Mouse (Mus musculus) liver, embryonic 13.5 days (tissue): ENCODE data around the gene Eftud2. TPM values are rescaled to one million over a fixed set of nuclear protein-coding genes. Genes with fewer than 3 reads are reported as not detected.

Source experiments
- ATAC-seq: fragments of 200-750 bp; cut with Nextera tagmentation; 2 replicates; pipeline ENCODE4 v1.8.0; 2017; ENCODE audit warnings: low read depth, mild to moderate bottlenecking, moderate number of reproducible peaks, moderate library complexity
- DNase-seq: peaks from one replicate; pipeline ENCODE4 v3.0.0; 2022
- H3K27ac ChIP-seq: fragments of 300-500 bp; sonication (generic); 2 replicates; pipeline ENCODE4 v1.5.1; 2015; ENCODE audit warnings: moderate library complexity, mild to moderate bottlenecking, inconsistent platforms
- H3K27me3 ChIP-seq: fragments of 300-500 bp; sonication (generic); 2 replicates; pipeline ENCODE4 v1.6.1; 2015; ENCODE audit warnings: mild to moderate bottlenecking, inconsistent platforms
- H3K36me3 ChIP-seq: fragments of 300-500 bp; sonication (generic); 2 replicates; pipeline ENCODE4 v1.6.1; 2015; ENCODE audit warnings: mild to moderate bottlenecking, inconsistent platforms
- H3K4me1 ChIP-seq: fragments of 300-500 bp; sonication (generic); replicated peaks from 2 replicates; pipeline ENCODE4 v1.6.1; 2015; ENCODE audit warnings: inconsistent platforms
- H3K4me2 ChIP-seq: fragments of 300-500 bp; sonication (generic); 2 replicates; pipeline ENCODE4 v1.6.1; 2015; ENCODE audit warnings: inconsistent platforms, mild to moderate bottlenecking, moderate library complexity
- H3K4me3 ChIP-seq: fragments of 300-500 bp; sonication (generic); replicated peaks from 2 replicates; pipeline ENCODE4 v1.5.1; 2015; ENCODE audit warnings: mild to moderate bottlenecking, inconsistent platforms
- H3K9ac ChIP-seq: fragments of 300-500 bp; sonication (generic); 2 replicates; pipeline ENCODE4 v1.6.1; 2015; ENCODE audit warnings: mild to moderate bottlenecking, inconsistent platforms
- H3K9me3 ChIP-seq: fragments of 300-500 bp; sonication (generic); replicated peaks from 2 replicates; pipeline ENCODE4 v1.6.1; 2016; ENCODE audit warnings: inconsistent platforms
- WGBS: fragments of 180-500 bp; shearing (Covaris S2); methylation state at CpG from one replicate; pipeline ENCODE4 v1.1.7; 2015; ENCODE audit not compliant: insufficient replicate concordance; 5-methylcytosine and 5-hydroxymethylcytosine counted together
- polyA plus RNA-seq: library from polyadenylated mRNA; unstranded; fragments of >200 nt; fragmentation: Nextera tagmentation; extraction: Ambion mirVana; gene quantifications from 2 replicates; pipeline ENCODE4 v1.2.1, GENCODE M21; 2015

The Eftud2 gene
- polyA plus RNA-seq, 1 experiment from 2014 or later, result 144 TPM

DNA sequence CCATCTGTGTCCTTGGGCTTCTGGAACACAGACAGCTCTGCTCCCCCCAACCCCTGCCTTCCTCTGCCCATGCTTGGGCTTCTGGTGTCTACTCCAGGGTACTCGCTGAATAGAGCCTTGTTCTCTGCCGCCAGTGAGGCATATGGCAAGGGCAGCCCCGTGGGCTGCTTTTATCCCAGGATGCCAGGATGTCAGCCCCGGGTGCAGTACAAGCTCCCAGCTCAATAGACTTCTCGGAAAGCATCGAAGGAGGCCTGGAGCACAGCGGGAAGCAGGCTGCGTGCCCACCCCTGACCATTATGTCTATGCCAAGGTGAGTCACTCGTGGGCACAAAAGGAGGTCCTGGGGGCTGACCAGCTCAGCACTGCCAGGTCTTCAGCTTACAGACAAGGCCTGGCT lies 17.6 kb upstream of the Eftud2 start:
- no peak overlapping the region for H3K4me3 ChIP-seq
- ATAC-seq (no peak), DNase-seq (no peak)
- 81% methylated on average over 9 of the region's 9 CpGs for WGBS
- H3K4me2 ChIP-seq, result no peak overlapping the region
- peaks cover 29% of the 10 kb centered on the region for H3K27me3 ChIP-seq
- H3K9ac ChIP-seq, result no peak overlapping the region
- no peak overlapping the region for H3K27ac ChIP-seq
- no peaks in the 10 kb centered on the region for H3K9me3 ChIP-seq
- peaks cover 53% of the 10 kb centered on the region for H3K4me1 ChIP-seq
- H3K36me3 ChIP-seq, result no peaks in the 10 kb centered on the region

DNA sequence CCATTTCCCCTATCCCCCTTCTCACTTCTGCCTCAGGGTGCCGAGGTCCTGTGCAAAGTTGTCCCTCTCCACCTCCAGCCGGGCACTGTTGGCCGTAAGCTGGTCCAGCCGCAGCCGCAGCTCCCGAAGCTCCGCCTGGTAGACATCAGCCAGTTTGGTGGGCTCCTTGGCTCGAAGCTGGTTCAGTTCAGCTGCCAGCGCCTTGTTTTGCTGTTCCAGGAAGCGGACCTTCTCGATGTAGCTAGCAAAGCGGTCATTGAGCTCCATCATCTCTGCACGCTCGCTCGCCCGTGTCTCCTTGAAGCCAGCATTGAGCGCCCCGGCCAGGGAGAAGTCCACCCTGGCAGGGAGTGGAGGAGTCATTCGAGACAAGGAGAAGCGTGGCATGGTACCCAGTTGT lies 15.9 kb upstream of the Eftud2 start:
- Histone ChIP-seq H3K27me3 (peaks cover 37% of the 10 kb centered on the region), H3K9me3 (no peaks in the 10 kb centered on the region), H3K36me3 (no peaks in the 10 kb centered on the region), H3K27ac (peak overlapping the region; percentile 96), H3K4me1 (peaks cover 71% of the 10 kb centered on the region), H3K9ac (peak overlapping the region; percentile 92; the same call in 1 of the 2 replicates), H3K4me3 (no peak overlapping the region), H3K4me2 (peak overlapping the region; percentile 91)
- WGBS, result 76% methylated on average over 20 of the region's 20 CpGs
- DNase-seq, result no peak
- no peak for ATAC-seq

DNA sequence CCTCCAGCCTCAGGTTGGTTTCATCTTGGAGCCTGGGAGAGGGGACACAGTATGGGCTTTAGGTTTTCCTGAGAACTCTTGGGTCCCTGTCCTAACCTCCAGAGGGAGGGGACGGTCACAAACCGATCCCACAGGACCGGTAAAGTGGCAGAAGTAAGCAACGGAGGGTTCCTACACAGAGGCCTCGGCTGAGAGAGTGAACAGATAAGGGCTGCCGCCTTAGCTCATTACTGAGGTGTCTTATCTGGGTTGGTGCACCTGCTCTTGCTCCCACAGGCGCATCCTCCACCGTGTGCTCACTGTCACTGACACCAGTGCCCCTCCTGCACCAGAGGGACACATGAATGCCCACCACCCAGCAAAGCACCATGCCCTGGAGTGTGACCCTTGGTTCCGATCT lies 15.0 kb upstream of the Eftud2 start:
- Histone ChIP-seq H3K27ac (peak overlapping the region; percentile 96), H3K27me3 (peaks cover 39% of the 10 kb centered on the region), H3K4me3 (peak overlapping the region; percentile 68), H3K9ac (peak overlapping the region; percentile 92), H3K4me2 (peak overlapping the region; percentile 91), H3K9me3 (no peaks in the 10 kb centered on the region), H3K36me3 (no peaks in the 10 kb centered on the region), H3K4me1 (peaks cover 73% of the 10 kb centered on the region)
- DNase-seq, result peak; percentile 75
- WGBS, result 15% methylated on average over 9 of the region's 9 CpGs
- ATAC-seq, result peak; percentile 98

DNA sequence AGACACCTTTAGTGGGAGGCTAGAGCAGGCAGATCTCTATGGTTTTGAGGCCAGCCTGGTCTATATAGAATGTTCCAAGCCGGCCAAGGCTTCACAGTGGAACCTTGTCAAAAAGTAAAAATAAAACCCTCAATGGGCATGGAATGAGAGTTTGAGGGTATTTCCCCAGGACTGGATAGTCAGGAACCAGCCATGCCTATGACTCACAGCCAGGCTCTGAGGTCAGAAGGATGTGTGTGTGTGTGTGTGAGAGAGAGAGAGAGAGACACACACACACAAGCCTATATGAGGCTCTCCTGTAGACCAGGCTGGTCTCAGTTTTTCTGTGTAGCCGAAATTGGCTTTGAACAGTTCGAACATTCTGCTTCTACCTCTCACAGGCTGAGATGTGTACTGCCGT lies 13.9 kb upstream of the Eftud2 start:
- H3K9me3 ChIP-seq, result no peaks in the 10 kb centered on the region
- peaks cover 44% of the 10 kb centered on the region for H3K27me3 ChIP-seq
- 78% methylated on average over 4 of the region's 4 CpGs for WGBS
- H3K4me2 ChIP-seq, result peak overlapping the region; percentile 91
- no peak for DNase-seq
- H3K4me1 ChIP-seq, result peaks cover 77% of the 10 kb centered on the region
- H3K27ac ChIP-seq, result peak overlapping the region; percentile 96
- H3K36me3 ChIP-seq, result no peaks in the 10 kb centered on the region
- peak overlapping the region; percentile 68 for H3K4me3 ChIP-seq
- H3K9ac ChIP-seq, result peak overlapping the region; percentile 92
- ATAC-seq, result no peak

DNA sequence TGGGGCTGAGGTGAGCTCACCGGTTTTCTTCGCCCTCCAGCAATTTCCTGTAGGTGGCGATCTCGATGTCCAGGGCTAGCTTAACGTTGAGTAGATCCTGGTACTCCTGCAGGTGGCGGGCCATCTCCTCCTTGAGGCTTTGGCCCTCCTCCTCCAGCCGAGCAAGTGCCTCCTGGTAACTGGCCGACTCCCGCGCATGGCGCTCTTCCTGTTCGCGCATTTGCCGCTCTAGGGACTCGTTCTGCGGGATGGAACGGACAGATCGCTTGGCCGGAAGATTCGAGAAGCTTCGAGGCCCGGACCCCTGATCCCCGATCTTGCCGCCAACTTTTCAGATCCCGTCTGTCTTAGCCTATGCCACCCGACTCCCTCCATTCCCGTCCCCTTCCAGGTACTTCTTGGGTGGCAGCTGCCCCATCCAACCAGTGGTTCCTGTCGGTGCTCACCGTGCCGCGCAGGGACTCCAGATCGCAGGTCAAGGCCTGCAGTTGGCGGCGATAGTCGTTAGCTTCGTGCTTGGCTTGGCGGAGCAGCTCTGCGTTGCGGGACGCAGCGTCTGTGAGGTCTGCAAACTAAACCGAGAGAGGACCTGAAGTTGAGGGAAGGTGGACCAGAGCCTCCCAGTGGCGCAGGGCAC lies 12.3 kb upstream of the Eftud2 start:
- DNase-seq, result peak; percentile 76
- peaks cover 77% of the 10 kb centered on the region for H3K4me1 ChIP-seq
- H3K4me2 ChIP-seq, result peak overlapping the region; percentile 91
- peak overlapping the region; percentile 92 for H3K9ac ChIP-seq
- peak overlapping the region; percentile 96 for H3K27ac ChIP-seq
- peak; percentile 71 for ATAC-seq
- H3K4me3 ChIP-seq, result peak overlapping the region; percentile 68
- H3K9me3 ChIP-seq, result no peaks in the 10 kb centered on the region
- no peaks in the 10 kb centered on the region for H3K36me3 ChIP-seq
- H3K27me3 ChIP-seq, result peaks cover 58% of the 10 kb centered on the region
- 5% methylated on average over 43 of the region's 43 CpGs for WGBS

DNA sequence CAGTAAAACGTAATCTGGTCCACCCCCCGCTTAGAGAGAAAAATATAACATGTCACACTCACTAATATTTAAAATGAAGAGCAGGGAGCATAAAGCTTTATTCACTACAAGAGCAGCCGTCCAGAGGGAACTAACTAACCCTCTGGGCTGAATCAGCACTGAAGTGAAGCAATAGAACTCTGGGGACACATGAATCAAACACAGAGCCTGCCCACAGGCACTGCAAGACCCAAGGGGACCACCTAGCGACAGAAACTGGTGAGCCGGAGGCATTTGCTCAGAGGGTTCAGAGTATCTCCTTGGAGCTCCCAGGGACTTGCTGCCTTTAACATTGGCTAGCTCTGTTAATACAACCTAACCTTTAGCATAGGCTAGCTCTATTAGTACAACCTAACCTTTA lies 9.3 kb upstream of the Eftud2 start:
- H3K9me3 ChIP-seq, result no peaks in the 10 kb centered on the region
- H3K27ac ChIP-seq, result peak overlapping the region; percentile 80; the same call in 1 of the 2 replicates
- no peaks in the 10 kb centered on the region for H3K36me3 ChIP-seq
- H3K4me2 ChIP-seq, result no peak overlapping the region
- H3K4me3 ChIP-seq, result no peak overlapping the region
- peaks cover 70% of the 10 kb centered on the region for H3K27me3 ChIP-seq
- peaks cover 54% of the 10 kb centered on the region for H3K4me1 ChIP-seq
- DNase-seq (no peak), ATAC-seq (no peak)
- WGBS, result 71% methylated on average over 5 of the region's 5 CpGs
- no peak overlapping the region for H3K9ac ChIP-seq

DNA sequence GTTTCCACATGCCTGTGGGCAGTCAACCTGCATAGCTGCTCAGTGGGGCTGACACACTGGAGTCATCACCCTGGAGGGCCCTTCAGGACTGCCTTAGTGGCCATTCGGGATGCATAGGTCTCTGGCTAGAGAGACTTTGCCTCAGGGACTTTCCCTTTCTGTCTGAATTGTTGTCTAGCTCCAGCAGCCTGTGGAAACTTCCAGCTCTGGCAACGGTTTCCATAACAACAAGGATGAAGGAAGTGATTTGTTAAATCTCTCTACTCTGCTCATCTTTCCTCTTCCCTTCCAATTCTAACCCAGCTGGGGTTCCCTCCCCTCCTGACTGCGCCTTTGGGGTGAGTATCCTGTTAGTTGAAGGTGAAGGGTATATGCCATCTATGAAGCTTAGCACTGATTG lies 7.3 kb upstream of the Eftud2 start:
- DNase-seq (no peak), ATAC-seq (no peak)
- H3K27ac ChIP-seq, result no peak overlapping the region
- no peaks in the 10 kb centered on the region for H3K9me3 ChIP-seq
- no peak overlapping the region for H3K4me3 ChIP-seq
- H3K9ac ChIP-seq, result no peak overlapping the region
- no peak overlapping the region for H3K4me2 ChIP-seq
- H3K4me1 ChIP-seq, result peaks cover 48% of the 10 kb centered on the region
- WGBS, result 55% methylated on average over 3 of the region's 3 CpGs
- H3K36me3 ChIP-seq, result no peaks in the 10 kb centered on the region
- peaks cover 69% of the 10 kb centered on the region for H3K27me3 ChIP-seq

DNA sequence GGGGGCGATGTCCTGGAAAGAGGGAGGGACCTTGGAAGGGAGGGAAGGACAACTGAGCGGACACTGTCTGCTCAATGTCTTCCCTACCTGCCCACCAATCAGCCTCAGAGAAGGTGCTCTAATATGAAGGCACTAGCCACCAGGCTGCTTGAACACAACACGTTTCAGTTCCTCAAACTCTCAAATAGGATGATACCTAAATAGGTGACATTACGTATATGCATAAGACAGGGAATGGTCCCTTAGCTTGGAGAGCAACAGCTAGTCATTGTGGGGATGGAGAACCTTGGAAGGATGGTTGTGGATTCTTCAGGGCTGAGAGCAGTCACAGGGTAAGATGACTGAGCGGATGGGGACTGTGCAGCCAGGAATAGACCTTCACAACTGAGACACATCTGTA lies 6.6 kb upstream of the Eftud2 start:
- 74% methylated on average over 5 of the region's 5 CpGs for WGBS
- peaks cover 73% of the 10 kb centered on the region for H3K27me3 ChIP-seq
- H3K36me3 ChIP-seq, result no peaks in the 10 kb centered on the region
- ATAC-seq (no peak), DNase-seq (no peak)
- no peak overlapping the region for H3K27ac ChIP-seq
- no peaks in the 10 kb centered on the region for H3K9me3 ChIP-seq
- H3K9ac ChIP-seq, result no peak overlapping the region
- no peak overlapping the region for H3K4me2 ChIP-seq
- peaks cover 44% of the 10 kb centered on the region for H3K4me1 ChIP-seq
- H3K4me3 ChIP-seq, result no peak overlapping the region

DNA sequence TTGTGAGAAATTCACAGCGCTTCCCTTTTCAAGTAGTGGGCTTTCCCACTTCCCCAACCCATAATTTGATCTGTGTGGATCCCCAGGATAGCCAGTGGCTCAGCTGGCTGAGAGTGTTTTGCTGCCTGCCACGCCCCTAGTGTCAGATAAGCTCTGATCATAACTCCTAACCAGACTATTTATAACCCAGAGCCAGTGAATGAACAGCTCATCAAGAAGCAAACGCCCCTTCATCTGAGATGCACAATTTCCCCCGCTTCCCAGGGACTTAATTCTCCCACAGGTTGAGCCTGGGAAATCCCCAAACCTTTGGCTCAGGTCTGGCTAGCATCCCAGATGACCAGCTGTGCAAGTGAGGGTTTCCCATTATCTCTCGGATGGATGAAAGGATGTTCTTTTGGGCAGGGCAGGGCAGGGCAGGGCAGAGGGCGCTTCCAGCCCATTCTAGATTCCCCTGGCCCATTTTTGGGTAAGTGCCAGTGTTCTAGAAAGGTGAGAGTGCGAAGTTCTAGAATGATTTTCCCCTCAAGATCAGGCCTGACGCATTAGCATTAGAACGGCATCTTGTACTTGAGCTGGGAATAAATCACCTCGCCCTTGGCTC lies 3.9 kb upstream of the Eftud2 start, which contains the start of gene Fam187a:
Gene Fam187a (plus strand): TSS at position 554 of the 604 bp plus-strand sequence.
- WGBS, result 44% methylated on average over 10 of the region's 10 CpGs
- Histone ChIP-seq H3K27me3 (peaks cover 66% of the 10 kb centered on the region), H3K9ac (no peak within 1 kb of the TSS), H3K27ac (0 out of 2 replicates have a peak within 1 kb of the TSS, but pooled peaks have one; percentile 2), H3K36me3 (no peaks in the 10 kb centered on the region), H3K4me2 (no peak within 1 kb of the TSS), H3K4me3 (no peak within 1 kb of the TSS), H3K9me3 (no peaks in the 10 kb centered on the region), H3K4me1 (peaks cover 37% of the 10 kb centered on the region)
- no peak for ATAC-seq
- DNase-seq, result no peak

DNA sequence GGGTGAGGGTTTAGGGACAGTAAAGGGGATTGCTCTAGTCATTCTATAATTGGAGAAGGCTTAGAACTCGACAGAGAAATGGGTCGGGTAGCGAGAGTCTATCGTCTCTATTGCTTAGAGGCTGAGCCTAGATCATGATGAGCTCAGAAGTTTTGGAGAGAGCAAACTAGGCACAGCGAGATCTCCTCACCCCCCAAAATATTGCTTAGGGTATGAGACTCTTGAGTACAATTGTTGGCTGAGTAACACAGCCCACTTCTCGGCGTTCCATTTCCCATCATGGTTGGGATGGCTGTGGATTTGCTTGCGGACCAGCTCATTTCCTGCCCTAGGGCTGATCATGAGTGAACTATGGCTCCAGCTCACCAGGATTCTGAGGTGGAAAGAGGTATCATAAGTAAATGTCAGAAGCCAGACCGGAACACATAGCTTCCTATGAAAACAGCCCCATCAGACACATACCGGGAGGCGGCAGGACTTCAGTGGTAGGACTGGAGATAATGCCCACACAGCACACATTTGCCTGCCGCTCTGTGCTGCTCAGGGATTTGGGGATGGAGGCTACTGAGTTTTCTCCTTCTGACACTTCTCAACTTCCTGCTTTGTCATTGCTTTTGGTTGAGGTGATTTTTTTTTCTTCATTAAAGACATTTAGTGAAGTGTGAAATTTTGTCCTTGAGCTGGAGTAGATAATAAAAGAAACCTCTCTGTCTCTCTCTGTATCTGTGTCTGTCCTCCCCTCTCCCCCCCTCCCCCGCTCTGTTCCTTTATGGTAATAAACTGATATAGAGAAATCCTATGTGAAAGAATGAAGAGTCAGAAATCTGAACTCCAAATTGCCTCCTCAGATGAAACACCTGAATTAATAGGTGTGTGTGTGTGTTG lies 771 bp upstream of the Eftud2 start:
- H3K27me3 ChIP-seq, result peaks cover 37% of the 10 kb centered on the region
- H3K9me3 ChIP-seq, result no peaks in the 10 kb centered on the region
- peak overlapping the region; percentile 82 for H3K27ac ChIP-seq
- H3K4me1 ChIP-seq, result peaks cover 48% of the 10 kb centered on the region
- peak overlapping the region; percentile 81 for H3K4me3 ChIP-seq
- WGBS, result 11% methylated on average over 13 of the region's 13 CpGs
- peaks cover 16% of the 10 kb centered on the region for H3K36me3 ChIP-seq
- ATAC-seq (peak; percentile 55), DNase-seq (no peak)
- H3K4me2 ChIP-seq, result peak overlapping the region; percentile 88
- peak overlapping the region; percentile 87 for H3K9ac ChIP-seq

DNA sequence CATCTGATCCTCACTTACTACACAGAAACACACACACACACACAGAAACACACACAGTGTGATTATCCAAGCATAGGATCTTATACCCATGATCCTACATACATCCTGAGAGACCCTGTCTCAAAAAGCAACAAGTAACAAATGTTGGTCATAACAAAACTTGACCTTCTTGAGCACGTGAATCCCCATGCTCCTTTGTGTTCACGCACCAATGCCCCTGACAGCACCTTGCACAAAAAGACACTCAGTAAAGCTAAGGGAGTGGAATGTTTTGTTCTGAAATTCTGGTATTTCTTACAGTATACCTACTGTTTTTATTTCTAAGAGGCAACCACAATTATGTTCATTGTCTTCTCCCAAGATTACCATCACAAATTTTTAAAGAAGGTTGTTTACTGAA lies 1.2 kb downstream of the Eftud2 start:
- Histone ChIP-seq H3K9ac (peak overlapping the region; percentile 87), H3K4me1 (peaks cover 40% of the 10 kb centered on the region), H3K27me3 (peaks cover 21% of the 10 kb centered on the region), H3K36me3 (peaks cover 35% of the 10 kb centered on the region), H3K4me2 (peak overlapping the region; percentile 88), H3K9me3 (no peaks in the 10 kb centered on the region), H3K4me3 (peak overlapping the region; percentile 81), H3K27ac (peak overlapping the region; percentile 82; the same call in 1 of the 2 replicates)
- WGBS, result 78% methylated on average over 2 of the region's 2 CpGs
- DNase-seq, result no peak
- no peak for ATAC-seq
